Mouse (Mus musculus) ZHBTc4 (cell line): ENCODE results near the gene Zfp217.

Experiments used
- DNase-seq: peaks from one replicate; pipeline ENCODE4 v3.0.0-alpha.2; 2011; ENCODE audit warnings: low read depth, low spot score

The Zfp217 gene

GRCm38 (mm10) chr2:170101932-170102331 lies 46.0 kb downstream of the Zfp217 start:
- DNase-seq, result no peak

DNA sequence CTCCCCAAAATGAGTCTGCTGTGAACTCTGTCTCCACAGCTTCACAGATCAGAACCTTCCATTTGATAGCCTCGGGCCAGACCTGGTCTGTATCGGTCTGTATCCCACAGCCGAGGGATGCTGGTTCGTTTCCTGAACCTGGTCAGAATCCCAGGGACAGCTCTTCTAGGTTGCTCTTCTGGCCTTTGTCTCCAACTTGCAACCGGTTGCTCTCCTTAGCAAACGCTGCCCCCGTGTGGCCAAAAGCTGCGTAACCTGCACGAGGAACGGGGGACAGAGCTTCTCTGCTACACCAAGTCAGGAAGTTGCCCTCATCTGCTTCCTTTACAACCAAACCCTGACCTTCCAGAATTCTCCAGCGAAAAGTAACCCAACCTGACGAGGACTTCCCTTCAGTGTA lies 46.8 kb downstream of the Zfp217 start:
- peak; percentile 94 for DNase-seq

DNA sequence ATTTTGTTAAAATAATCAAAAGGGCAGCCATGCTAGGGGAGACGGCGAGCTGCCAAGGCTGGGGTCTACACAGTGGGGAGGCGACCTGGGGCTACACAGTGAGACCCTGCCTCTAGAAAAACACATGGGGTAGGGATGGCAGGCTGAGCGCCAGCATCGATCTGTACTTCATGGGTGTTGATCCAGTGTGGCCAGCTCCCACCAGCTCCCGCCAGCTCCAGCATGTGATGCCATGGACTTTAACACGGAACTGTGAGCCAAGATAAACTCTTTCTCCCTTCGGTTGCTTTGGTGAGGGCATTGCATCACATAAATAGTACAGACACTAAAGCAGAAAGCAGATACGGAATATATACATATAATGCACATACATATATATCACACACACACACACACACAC lies 53.0 kb downstream of the Zfp217 start:
- no peak for DNase-seq

DNA sequence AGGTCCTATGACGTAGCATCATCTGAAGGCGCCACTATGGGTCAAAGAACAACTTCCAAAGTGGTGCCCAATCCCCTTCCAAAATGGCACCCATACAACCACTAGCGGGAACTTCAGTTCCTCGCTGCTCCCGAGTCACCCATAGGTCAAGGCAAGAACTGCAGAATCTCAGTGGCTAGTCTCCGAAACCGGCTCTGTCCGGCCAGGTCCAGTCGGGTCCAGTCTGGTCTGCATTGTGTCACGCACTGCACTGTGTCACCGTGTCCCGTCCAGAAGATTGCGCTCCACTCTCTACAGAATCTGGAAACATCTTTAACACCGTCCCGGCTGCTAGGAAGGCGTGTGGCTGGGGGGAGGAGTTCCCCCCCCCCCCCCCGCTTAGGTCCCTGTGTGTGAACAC lies 53.7 kb downstream of the Zfp217 start:
- peak; percentile 93 for DNase-seq

DNA sequence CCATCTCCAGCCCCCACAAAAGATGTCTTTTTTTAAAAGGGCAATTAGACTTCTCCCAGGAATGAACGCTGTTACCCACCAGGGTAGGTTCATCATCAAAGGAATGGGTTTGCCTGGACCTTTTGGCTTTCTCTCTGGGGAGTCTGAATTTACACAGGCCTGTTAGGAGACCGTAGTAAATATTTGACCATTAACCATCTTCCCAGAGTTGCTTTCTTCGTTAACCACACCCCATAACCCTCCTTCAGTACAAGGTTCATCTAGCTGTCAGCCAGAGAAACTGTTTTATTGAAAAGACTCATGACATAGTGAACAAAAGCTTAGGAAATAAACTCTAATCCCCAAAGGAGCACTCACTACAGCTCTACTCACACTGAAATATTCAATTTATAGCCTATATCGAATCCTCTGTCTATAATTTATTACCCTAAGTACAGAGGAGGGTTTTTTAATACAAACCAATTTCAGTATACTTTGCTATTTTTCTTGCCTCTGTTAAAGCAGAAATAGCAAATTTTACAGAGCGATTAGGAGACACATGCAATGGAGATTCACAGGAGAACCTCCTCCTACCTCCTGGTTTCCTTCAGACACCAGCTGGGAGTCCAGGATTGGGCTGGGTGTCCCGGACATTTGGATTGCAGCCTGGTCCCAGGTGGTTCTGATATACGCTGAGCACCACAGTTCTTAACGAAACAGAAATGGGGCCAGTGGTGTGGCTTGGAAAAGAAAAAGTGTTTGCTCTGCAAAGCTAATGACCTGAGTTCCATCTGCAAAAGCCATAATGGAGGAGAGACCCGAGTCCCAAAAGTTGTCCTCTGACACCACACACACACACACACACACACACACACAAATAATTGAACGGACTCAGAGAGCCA lies 56.1 kb downstream of the Zfp217 start:
- no peak for DNase-seq

DNA sequence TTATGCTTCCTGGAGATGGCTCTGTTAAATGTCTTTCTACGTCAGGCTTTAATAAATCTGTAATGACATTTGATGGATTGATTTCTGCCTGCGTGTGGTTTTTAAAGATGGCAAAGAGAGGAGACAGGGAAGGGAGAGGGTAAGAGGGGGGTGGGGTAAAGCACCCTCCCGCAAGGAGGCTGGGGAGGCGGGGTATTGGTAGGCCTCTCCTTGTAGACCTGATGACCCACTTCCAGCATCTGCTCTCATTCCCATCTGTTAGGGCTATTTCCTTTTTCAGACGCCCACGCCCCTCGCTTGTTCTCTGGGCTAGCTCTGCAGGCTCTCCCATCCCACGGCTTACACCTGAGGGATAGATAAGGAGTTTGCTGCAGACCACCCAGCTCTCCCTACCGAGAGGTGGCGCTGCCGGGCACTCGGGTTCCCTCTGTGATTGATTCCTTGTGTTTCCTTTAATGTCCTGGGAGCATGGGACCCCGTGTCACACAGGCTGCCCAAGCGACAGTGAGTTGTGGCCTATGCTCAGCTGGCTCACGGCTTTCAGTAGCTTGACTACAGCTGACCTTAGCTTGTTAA lies 69.4 kb downstream of the Zfp217 start:
- peak; percentile 93 for DNase-seq

- DNase-seq, result no peak
These were observed 69.9 kb downstream of the Zfp217 start for GRCm38 (mm10) chr2:170078041-170078440.

DNA sequence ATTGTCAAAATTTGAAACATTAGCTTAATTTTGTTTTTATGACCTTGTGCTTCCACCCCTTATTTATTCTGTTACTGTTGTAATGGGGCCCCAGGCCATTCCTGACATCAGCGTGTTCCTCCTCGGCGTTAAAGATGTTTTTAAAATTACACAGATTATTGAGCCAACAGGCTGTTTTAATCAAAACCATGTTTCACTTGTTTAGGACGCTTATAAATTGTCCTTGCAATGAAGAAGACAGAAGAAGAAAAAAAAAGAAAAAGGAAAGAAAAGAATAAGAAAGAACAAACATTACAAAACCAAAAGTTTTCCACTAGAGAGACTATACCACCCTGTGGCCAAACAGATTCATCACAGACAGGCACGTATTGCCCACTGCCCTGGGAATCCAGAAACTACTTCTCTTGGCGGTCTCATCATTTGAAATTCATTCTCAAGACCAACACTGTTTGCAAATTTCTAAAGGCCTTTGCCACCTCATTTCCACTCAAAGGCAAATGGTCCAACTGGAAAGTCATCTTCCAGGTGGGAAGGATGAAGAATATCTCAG lies 70.9 kb downstream of the Zfp217 start:
- no peak for DNase-seq

DNA sequence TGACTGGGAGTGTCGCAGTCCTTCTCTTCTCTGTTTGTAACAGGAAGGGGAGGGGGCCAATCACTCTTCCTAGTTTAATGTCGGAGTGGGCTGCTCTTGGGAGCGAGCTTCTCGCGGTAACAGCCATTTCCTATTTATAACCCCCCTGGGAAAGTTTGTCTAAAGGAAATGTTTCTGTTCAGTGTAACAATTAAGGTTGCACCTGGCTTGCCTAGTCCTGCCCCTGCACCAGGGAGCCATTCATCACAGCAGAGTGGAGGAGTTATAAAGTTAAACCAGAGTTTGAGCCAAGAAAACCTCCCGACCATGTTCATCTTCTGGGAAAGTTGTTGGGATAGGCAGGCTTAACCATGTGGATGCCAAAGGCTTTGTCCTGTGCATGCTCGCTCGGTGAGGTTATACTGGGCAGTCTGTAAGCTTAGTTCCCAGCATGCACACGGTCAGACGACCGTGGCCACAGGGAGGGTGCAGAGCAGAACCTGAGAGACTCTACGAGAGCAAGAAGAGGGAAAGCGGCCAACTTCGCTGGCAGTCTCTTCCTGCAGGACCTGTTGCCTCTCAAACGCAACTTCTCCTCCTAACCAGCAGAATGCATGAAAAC lies 77.2 kb downstream of the Zfp217 start:
- DNase-seq, result peak; percentile 73

DNA sequence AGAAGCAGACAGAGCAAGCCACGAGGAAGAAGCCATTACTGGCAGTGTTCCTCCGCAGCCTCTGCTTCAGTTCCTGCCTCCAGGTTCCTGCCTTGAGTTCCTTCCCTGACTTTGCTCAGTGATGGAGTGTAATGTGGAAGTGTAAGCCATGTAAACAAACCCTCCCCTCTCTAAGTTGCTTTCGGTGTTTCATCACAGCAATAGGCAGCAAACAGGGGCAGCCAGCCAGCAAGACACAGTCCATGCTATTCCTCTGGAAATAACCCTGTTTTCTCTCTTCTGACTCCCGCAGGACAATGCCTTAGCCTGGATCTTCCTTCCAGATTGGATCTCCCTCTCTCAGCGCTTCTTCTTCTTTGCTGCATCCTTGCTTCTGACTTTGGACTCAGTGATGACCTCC lies 77.9 kb downstream of the Zfp217 start:
- DNase-seq, result no peak

GRCm38 (mm10) chr2:170062378-170062777 lies 85.5 kb downstream of the Zfp217 start:
- DNase-seq, result no peak

DNA sequence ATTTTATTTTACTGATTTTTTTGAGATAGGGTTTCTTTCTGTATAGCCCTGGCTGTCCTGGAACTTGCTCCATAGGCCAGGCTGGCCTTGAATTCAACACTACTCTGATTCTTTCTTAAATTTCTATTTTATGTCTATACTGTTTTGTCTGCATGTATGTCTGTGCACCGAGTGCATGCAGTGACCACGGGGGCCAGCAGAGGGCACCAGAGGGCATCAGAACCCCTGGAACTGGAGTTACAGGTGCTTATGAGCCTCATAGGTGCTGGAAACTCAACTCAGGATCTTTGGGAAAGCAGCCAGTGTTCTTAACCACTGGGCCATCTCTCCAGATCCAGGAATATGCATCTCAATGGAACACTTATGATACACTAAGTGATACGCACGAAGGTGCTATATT lies 87.8 kb downstream of the Zfp217 start:
- peak; percentile 81 for DNase-seq

DNA sequence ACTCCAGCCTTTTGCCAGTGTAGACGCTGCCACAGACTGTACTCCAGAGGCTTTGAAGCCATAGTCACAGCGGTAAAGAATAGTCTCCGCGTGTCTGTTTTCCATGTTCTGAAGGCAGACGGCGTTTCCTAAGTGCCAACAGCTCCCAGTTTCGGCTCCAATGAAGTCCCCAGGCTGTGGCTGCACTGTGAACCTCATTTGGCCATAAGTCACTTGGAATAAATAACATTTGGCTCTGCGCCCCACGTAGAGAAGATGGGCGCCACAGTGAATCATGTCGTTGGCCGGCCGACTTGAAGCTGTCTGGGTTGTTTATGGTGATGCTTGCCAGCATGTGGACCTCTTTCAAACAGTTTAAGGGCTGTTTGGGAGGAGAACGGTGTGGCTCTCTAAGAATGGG lies 89.1 kb downstream of the Zfp217 start:
- DNase-seq, result no peak
